Mouse (Mus musculus): Measurements from ENCODE around the gene Sec14l3. TPM values are rescaled to one million over a fixed set of nuclear protein-coding genes. Genes with fewer than 3 reads are reported as not detected.
"Not testable (repeated sequence)": the region's sequence is repeated elsewhere in the genome, so short reads cannot be mapped to it uniquely, and the experiment has no call there.

Gene Sec14l3
- polyA plus RNA-seq, 1 experiment from 2014 or later: not detected

- H3K27ac ChIP-seq; H3K4me3 ChIP-seq; H3K9me3 ChIP-seq; DNase-seq (ENCODE audit: low spot score); H3K36me3 ChIP-seq: not testable (repeated sequence)
- WGBS: 82% methylated on average over 6 of the region's 6 CpGs
- Histone ChIP-seq H3K4me1 (replicated peaks) (peaks cover 25% of the 10 kb centered on the region), H3K27me3 (ENCODE audit: insufficient read depth, poor library complexity, severe bottlenecking) (peaks cover 34% of the 10 kb centered on the region)
Measured at GRCm38 (mm10) chr11:4114541-4114940, 49.9 kb downstream of the Sec14l3 start.

- no peaks in the 10 kb centered on the region for H3K36me3 ChIP-seq
- no peak overlapping the region for H3K4me3 ChIP-seq
- 89% methylated on average over 4 of the region's 4 CpGs for WGBS
- peaks cover 42% of the 10 kb centered on the region for H3K27me3 ChIP-seq (ENCODE audit: insufficient read depth, poor library complexity, severe bottlenecking)
- H3K9me3 ChIP-seq: no peaks in the 10 kb centered on the region
- H3K27ac ChIP-seq: no peak overlapping the region
- DNase-seq (ENCODE audit: low spot score): no peak
- peaks cover 25% of the 10 kb centered on the region for H3K4me1 ChIP-seq (replicated peaks)
Measured at GRCm38 (mm10) chr11:4115407-4115806, 50.8 kb downstream of the Sec14l3 start.

GRCm38 (mm10) chr11:4116458-4117141, 52.0 kb downstream of the Sec14l3 start:
- WGBS: 63% methylated on average over 11 of the region's 11 CpGs
- Histone ChIP-seq H3K9me3 (no peaks in the 10 kb centered on the region), H3K36me3 (no peaks in the 10 kb centered on the region), H3K27me3 (ENCODE audit: insufficient read depth, poor library complexity, severe bottlenecking) (peaks cover 49% of the 10 kb centered on the region), H3K4me1 (replicated peaks) (peaks cover 25% of the 10 kb centered on the region), H3K4me3 (no peak overlapping the region), H3K27ac (no peak overlapping the region)
- no peak for DNase-seq (ENCODE audit: low spot score)

- Histone ChIP-seq H3K4me3 (peak overlapping the region; percentile 74), H3K4me1 (replicated peaks) (peaks cover 25% of the 10 kb centered on the region), H3K27ac (no peak overlapping the region), H3K9me3 (no peaks in the 10 kb centered on the region), H3K36me3 (no peaks in the 10 kb centered on the region), H3K27me3 (ENCODE audit: insufficient read depth, poor library complexity, severe bottlenecking) (peaks cover 49% of the 10 kb centered on the region)
- DNase-seq (ENCODE audit: low spot score): no peak
- 46% methylated on average over 3 of the region's 3 CpGs for WGBS
Measured at GRCm38 (mm10) chr11:4117372-4118071, 52.9 kb downstream of the Sec14l3 start.

- DNase-seq (ENCODE audit: low spot score): peak; percentile 69
- Histone ChIP-seq H3K36me3 (no peaks in the 10 kb centered on the region), H3K27me3 (ENCODE audit: insufficient read depth, poor library complexity, severe bottlenecking) (peaks cover 49% of the 10 kb centered on the region), H3K9me3 (no peaks in the 10 kb centered on the region), H3K27ac (peak overlapping the region; percentile 86), H3K4me1 (replicated peaks) (peaks cover 25% of the 10 kb centered on the region), H3K4me3 (peak overlapping the region; percentile 74)
- WGBS: 4% methylated on average over 41 of the region's 41 CpGs
Measured at GRCm38 (mm10) chr11:4118081-4118921, 53.7 kb downstream of the Sec14l3 start.

- WGBS: 77% methylated on average over 5 of the region's 5 CpGs
- no peak for DNase-seq (ENCODE audit: low spot score)
- Histone ChIP-seq H3K9me3 (no peaks in the 10 kb centered on the region), H3K4me1 (replicated peaks) (peaks cover 25% of the 10 kb centered on the region), H3K27me3 (ENCODE audit: insufficient read depth, poor library complexity, severe bottlenecking) (peaks cover 49% of the 10 kb centered on the region), H3K36me3 (no peaks in the 10 kb centered on the region), H3K4me3 (no peak overlapping the region), H3K27ac (no peak overlapping the region)
Measured at GRCm38 (mm10) chr11:4119635-4120034, 55.0 kb downstream of the Sec14l3 start.

GRCm38 (mm10) chr11:4121691-4122090, 57.0 kb downstream of the Sec14l3 start:
- WGBS: 75% methylated on average over 3 of the region's 3 CpGs
- no peaks in the 10 kb centered on the region for H3K36me3 ChIP-seq
- H3K27ac ChIP-seq: no peak overlapping the region
- DNase-seq (ENCODE audit: low spot score): no peak
- peaks cover 16% of the 10 kb centered on the region for H3K9me3 ChIP-seq
- H3K4me3 ChIP-seq: no peak overlapping the region
- peaks cover 23% of the 10 kb centered on the region for H3K4me1 ChIP-seq (replicated peaks)
- peaks cover 42% of the 10 kb centered on the region for H3K27me3 ChIP-seq (ENCODE audit: insufficient read depth, poor library complexity, severe bottlenecking)

- WGBS: 80% methylated on average over 5 of the region's 5 CpGs
- H3K4me3 ChIP-seq: no peak overlapping the region
- peaks cover 18% of the 10 kb centered on the region for H3K4me1 ChIP-seq (replicated peaks)
Measured at GRCm38 (mm10) chr11:4122226-4122625, 57.6 kb downstream of the Sec14l3 start.

GRCm38 (mm10) chr11:4122742-4123579, 58.3 kb downstream of the Sec14l3 start, which contains the start of gene Sec14l2:
Gene Sec14l2, minus strand, starts transcription at chr11:4123415.
- Histone ChIP-seq H3K27ac (no peak within 1 kb of the TSS), H3K9me3 (peaks cover 21% of the 10 kb centered on the region), H3K4me1 (replicated peaks) (peaks cover 11% of the 10 kb centered on the region), H3K4me3 (no peak within 1 kb of the TSS), H3K27me3 (ENCODE audit: insufficient read depth, poor library complexity, severe bottlenecking) (peaks cover 30% of the 10 kb centered on the region), H3K36me3 (no peaks in the 10 kb centered on the region)
- 82% methylated on average over 10 of the region's 10 CpGs for WGBS
- no peak for DNase-seq (ENCODE audit: low spot score)

More at GRCm38 (mm10) chr11:4122226-4122625, 57.6 kb downstream of the Sec14l3 start:
- H3K9me3 ChIP-seq: peaks cover 21% of the 10 kb centered on the region
- H3K36me3 ChIP-seq: no peaks in the 10 kb centered on the region
- no peak overlapping the region for H3K27ac ChIP-seq
- peaks cover 37% of the 10 kb centered on the region for H3K27me3 ChIP-seq (ENCODE audit: insufficient read depth, poor library complexity, severe bottlenecking)
- no peak for DNase-seq (ENCODE audit: low spot score)

GRCm38 (mm10) chr11:4123922-4124321, 59.3 kb downstream of the Sec14l3 start:
- peak; percentile 35 for DNase-seq (ENCODE audit: low spot score)
- H3K4me3 ChIP-seq: no peak overlapping the region
- no peaks in the 10 kb centered on the region for H3K36me3 ChIP-seq
- H3K9me3 ChIP-seq: peaks cover 21% of the 10 kb centered on the region
- no peak overlapping the region for H3K27ac ChIP-seq
- 64% methylated on average over 5 of the region's 5 CpGs for WGBS
- H3K27me3 ChIP-seq (ENCODE audit: insufficient read depth, poor library complexity, severe bottlenecking): peaks cover 22% of the 10 kb centered on the region
- peaks cover 1% of the 10 kb centered on the region for H3K4me1 ChIP-seq (replicated peaks)

- 83% methylated on average over 1 of the region's 1 CpGs for WGBS
- Histone ChIP-seq H3K36me3 (no peaks in the 10 kb centered on the region), H3K27ac (no peak overlapping the region), H3K9me3 (peaks cover 21% of the 10 kb centered on the region), H3K4me3 (no peak overlapping the region), H3K4me1 (replicated peaks) (peaks cover 7% of the 10 kb centered on the region), H3K27me3 (ENCODE audit: insufficient read depth, poor library complexity, severe bottlenecking) (no peaks in the 10 kb centered on the region; the same call in 1 of the 2 replicates)
- DNase-seq (ENCODE audit: low spot score): no peak
Measured at GRCm38 (mm10) chr11:4127059-4127458, 62.4 kb downstream of the Sec14l3 start.

Data from hindbrain, embryonic 10.5 days (tissue).